Mouse (Mus musculus) kidney, adult 18-20 months (tissue): Measurements from ENCODE around the gene Ccr2.
"Not testable (repeated sequence)": the region's sequence is repeated elsewhere in the genome, so short reads cannot be mapped to it uniquely, and the experiment has no call there.

Experiments used
- DNase-seq: peaks from one replicate; pipeline ENCODE4 v3.0.0; 2021

The Ccr2 gene

DNA sequence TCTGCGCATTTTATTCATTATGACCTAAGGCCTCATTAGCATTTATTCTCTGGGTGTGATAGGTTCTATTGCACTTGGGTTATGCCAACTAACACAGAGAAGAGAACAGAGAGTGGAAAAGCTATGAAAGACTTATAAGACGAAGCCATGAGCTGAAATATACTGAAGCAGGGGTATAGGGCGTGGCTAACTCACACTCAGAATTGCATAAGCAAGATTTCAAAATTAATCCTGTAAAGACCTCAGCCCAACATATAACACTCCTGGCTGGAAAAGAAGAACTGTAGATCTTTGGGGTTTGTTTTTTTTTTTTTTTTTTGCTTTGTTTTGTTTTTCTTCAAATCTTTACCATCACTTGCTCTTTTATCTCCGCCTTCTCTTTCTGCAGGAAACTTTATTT is at the start of gene Ccr2:
Gene Ccr2, plus strand, starts transcription at position 228 of the 400 bp plus-strand sequence.
- DNase-seq = no peak

GRCm38 (mm10) chr9:124053532-124053931 is 48.2 kb upstream of the Ccr2 start:
- DNase-seq = no peak

- DNase-seq = no peak
Observed at GRCm38 (mm10) chr9:124056158-124056709, 45.5 kb upstream of the Ccr2 start.

DNA sequence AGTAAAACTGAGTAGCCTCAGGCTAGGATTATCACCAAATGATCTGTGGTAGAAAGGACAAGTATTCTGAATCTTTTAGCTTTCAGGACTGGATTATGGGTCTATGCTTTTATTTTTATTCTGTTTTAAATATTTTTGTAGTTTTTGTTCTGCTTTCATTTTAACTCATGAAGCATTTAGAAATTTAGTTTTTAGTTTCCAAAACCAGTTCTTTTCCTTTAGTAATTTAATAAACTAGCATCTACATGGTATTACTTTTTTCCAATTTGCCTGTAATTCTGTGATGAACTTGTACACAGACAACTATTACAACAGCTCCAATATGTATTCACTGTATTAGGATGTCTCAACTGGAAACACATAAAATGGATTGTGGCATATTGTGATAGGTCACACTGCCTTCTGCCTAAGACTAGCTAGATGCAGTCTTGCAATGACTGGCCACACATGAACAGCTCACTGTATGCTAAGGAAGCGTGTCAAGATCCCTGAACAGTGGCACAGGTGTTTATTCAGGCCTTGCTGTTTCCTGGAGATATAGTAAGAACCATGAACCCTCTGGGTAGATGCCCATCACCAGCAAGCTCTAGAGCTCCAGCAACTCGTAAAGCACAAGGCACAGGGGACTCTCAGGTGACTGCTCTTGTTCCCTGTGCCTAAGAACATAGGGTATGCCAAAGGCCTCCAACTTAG is 41.9 kb upstream of the Ccr2 start:
- DNase-seq = no peak

GRCm38 (mm10) chr9:124061474-124062432 is 40.0 kb upstream of the Ccr2 start:
- DNase-seq = not testable (repeated sequence)

DNA sequence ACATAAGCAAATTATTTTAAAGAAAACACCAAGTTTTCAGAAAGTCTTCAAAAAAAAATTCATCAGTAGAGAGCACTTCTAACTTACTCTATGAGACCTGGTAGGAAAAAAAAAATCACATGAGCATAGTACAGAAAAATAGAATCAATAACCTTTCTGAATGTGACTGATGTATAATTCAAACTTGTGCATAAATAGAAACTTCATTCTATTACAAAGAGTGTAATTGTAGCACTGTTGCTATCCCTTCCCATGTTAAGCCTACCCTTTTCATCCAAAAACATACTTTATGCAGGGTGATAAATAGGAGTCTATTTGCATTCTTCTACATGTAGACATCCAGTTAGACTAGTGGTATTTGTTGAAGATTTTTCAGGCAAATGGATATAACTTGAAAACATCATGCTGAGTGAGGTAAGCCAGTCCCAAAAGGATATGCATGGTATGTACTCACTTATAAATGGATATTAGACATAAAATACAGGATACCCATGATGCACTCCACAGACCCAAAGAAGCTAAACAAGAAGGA is 35.1 kb upstream of the Ccr2 start:
- DNase-seq = no peak

GRCm38 (mm10) chr9:124068098-124069058 is 33.4 kb upstream of the Ccr2 start:
- DNase-seq = no peak

DNA sequence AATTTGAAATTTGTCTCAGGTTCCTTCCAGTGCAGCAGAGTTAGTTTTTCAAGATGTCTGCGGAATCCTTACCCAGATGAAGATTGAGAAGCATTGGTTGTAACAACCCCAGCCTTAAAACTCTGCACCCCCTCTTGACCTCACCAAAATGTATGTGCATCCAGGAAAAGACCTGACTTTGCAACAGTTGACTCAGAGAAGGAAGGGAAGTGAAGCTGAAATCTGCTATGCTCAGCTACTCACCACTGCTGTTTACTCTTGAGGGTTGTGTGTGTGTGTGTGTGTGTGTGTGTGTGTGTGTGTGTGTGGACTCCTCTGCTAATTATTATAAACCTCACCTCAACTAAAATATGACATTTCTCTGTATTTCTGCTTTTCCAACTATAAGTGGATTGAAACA is 30.2 kb upstream of the Ccr2 start:
- no peak for DNase-seq

GRCm38 (mm10) chr9:124079803-124080202 is 21.9 kb upstream of the Ccr2 start:
- no peak for DNase-seq

DNA sequence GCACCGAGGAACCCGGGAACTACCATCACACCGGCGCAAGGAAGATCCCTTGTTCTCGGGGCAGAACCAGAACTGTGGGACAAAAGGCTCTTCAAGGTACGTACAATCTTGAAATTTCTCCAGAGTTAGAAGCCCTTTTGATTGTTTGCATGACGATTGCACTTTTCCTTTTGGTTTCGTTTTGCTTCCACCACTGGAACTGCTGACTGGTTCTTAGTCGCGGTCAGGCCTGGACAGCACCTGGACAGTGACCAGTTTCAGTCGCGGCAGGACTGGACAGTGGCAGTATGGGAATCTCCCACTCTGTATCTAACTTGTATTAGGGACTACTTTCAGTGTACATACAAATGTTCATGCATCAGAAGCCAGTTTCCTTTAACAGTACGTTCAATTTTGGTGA is 21.3 kb upstream of the Ccr2 start:
- not testable (repeated sequence) for DNase-seq

DNA sequence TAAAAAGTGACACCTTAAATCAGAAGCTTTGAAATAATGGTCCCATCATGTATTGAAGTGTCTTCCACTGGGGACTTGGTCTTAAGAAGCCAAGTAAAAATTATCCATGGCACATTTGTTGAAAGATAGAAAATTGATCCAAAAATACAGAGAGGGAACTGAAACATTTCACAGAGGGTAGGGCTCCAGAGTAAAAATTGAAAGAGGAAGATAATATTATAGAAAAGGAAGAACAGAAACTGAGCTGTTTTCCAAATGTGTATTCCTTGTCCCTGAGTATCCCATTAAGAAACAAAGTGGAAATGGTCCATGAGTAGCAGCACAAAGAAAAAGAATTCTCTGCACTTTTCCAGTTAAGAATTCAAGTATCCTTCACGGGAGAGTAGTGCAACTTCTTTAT is 11.3 kb upstream of the Ccr2 start:
- no peak for DNase-seq

GRCm38 (mm10) chr9:124099127-124099526 is 2.6 kb upstream of the Ccr2 start:
- DNase-seq = no peak

- DNase-seq = no peak
Observed at GRCm38 (mm10) chr9:124100357-124100756, 1.4 kb upstream of the Ccr2 start.

- no peak for DNase-seq
Observed at GRCm38 (mm10) chr9:124103199-124103598, 1.4 kb downstream of the Ccr2 start.

- DNase-seq = no peak
Observed at GRCm38 (mm10) chr9:124105196-124105595, 3.4 kb downstream of the Ccr2 start.

DNA sequence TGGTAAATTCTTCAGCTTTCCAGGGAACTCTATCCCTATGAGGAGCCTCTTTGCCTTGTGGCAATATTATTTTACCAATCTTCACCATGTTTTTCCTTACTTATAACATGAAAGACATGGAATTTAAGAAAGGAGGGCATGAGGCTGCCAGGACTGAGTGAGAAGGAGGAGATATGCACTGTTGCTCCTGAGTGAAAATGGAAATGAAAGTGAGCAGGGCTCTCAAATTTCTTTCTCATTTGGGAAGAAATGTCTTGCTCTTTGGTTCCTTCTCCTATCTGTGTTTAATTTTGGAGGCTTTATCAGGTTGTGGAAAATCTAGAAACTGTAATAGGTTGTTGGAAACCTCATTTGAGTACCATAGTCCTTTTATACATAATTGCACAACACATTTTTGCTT is 5.5 kb downstream of the Ccr2 start:
- DNase-seq = no peak

DNA sequence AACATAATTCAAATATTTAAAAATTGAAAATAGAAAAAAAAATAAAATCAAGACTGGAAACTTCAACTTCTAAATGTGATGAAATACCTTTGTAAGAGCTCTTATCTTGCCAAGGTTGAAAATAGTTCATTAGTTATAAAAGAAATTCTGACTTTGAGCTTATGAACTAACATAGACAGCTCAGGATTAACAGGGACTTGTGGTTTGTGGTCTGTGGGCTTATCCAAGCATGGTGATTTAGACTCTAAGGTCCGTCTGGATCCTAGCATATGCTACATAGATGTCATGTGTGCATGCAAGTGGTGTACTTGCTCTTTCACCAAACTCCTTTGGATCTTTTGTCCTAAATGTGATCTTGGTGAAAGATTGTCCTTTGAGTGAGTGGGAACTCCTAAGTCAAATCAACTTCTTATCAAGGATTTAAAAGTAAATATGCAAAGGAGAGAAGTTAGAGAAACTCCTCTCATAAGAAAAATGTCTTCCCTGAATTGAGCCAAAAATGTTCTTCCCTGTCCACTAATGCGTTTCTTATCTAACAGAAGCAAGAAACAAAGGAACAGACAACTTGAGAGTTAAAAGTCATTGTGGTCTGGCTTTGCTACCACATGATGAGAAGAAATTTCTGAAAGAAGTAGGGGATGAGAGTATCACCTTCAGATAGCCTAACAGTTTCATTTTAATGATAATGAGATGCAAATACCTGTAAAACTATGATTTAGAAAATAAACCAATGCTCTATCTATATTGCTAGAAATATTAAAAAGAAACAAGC is 6.8 kb downstream of the Ccr2 start:
- no peak for DNase-seq

- DNase-seq = no peak
Observed at GRCm38 (mm10) chr9:124111997-124112396, 10.2 kb downstream of the Ccr2 start.

- DNase-seq = no peak
Observed at GRCm38 (mm10) chr9:124112591-124113239, 11.0 kb downstream of the Ccr2 start.

DNA sequence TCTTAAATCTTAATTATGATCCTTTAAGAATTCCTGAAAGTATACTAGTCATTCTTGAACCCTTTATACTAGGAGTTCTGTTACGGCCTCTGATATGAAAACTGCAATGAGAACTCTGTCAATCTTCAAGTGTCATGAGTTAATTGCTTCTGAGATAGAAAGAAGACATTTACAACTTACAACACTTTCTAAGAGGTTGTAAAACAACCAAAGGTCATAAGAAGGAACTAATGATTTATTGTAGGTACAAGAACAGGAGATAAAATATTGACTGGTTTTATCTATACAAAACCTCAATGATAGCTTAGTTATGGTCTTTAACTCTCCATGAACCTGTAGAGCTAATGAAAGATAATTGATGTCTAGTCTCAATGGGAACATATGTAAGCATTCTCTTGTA is 12.0 kb downstream of the Ccr2 start:
- no peak for DNase-seq

- DNase-seq = peak; percentile 6
Observed at GRCm38 (mm10) chr9:124118489-124118888, 16.7 kb downstream of the Ccr2 start.
